Mouse (Mus musculus) cerebellum, adult 9-10 months (tissue): Measurements from ENCODE around the gene Atp5e.

Experiments used
- DNase-seq: peaks from one replicate; pipeline ENCODE4 v3.0.0; 2022

The Atp5e gene

GRCm38 (mm10) chr2:174446492-174446891, 17.4 kb downstream of the Atp5e start:
- DNase-seq = no peak

- DNase-seq = no peak
Measured at GRCm38 (mm10) chr2:174445018-174445417, 18.9 kb downstream of the Atp5e start.

- DNase-seq = no peak
Measured at GRCm38 (mm10) chr2:174444359-174444758, 19.5 kb downstream of the Atp5e start.

GRCm38 (mm10) chr2:174443046-174443445, 20.9 kb downstream of the Atp5e start:
- DNase-seq = no peak

GRCm38 (mm10) chr2:174442460-174442859, 21.4 kb downstream of the Atp5e start:
- DNase-seq = no peak

GRCm38 (mm10) chr2:174441898-174442297, 22.0 kb downstream of the Atp5e start:
- no peak for DNase-seq

- DNase-seq = no peak
Measured at GRCm38 (mm10) chr2:174439961-174440360, 23.9 kb downstream of the Atp5e start.

- no peak for DNase-seq
Measured at GRCm38 (mm10) chr2:174439450-174439838, 24.5 kb downstream of the Atp5e start.

- DNase-seq = peak; percentile 58
Measured at GRCm38 (mm10) chr2:174438737-174439449, 25.0 kb downstream of the Atp5e start, which contains the start of gene Ctsz. Gene Ctsz (minus strand): TSS chr2:174439039.

- DNase-seq = peak; percentile 21
Measured at GRCm38 (mm10) chr2:174438181-174438580, 25.7 kb downstream of the Atp5e start.

GRCm38 (mm10) chr2:174437697-174437982, 26.3 kb downstream of the Atp5e start:
- DNase-seq = no peak

GRCm38 (mm10) chr2:174436916-174437696, 26.8 kb downstream of the Atp5e start:
- no peak for DNase-seq

GRCm38 (mm10) chr2:174436076-174436701, 27.7 kb downstream of the Atp5e start:
- DNase-seq = no peak

GRCm38 (mm10) chr2:174434943-174435342, 29.0 kb downstream of the Atp5e start:
- no peak for DNase-seq

GRCm38 (mm10) chr2:174428996-174429591, 34.8 kb downstream of the Atp5e start:
- no peak for DNase-seq

GRCm38 (mm10) chr2:174428076-174428835, 35.6 kb downstream of the Atp5e start:
- DNase-seq = no peak

GRCm38 (mm10) chr2:174426856-174427255, 37.0 kb downstream of the Atp5e start:
- no peak for DNase-seq

GRCm38 (mm10) chr2:174424301-174425085, 39.4 kb downstream of the Atp5e start:
- no peak for DNase-seq

- no peak for DNase-seq
Measured at GRCm38 (mm10) chr2:174421107-174421506, 42.8 kb downstream of the Atp5e start.

- DNase-seq = peak; percentile 94
Measured at GRCm38 (mm10) chr2:174415731-174416310, 48.1 kb downstream of the Atp5e start, which contains the start of gene Nelfcd. Gene Nelfcd (plus strand): TSS chr2:174415804.

- no peak for DNase-seq
Measured at GRCm38 (mm10) chr2:174415001-174415730, 48.7 kb downstream of the Atp5e start.
